Mouse (Mus musculus) hindbrain, embryonic 11.5 days (tissue): ENCODE results near the gene Prkca. TPM values are rescaled to one million over a fixed set of nuclear protein-coding genes. Genes with fewer than 3 reads are reported as not detected.

Experiments used
- ATAC-seq: fragments of 200-750 bp; cut with Nextera tagmentation; 2 replicates; pipeline ENCODE4 v1.8.0; 2017; ENCODE audit warnings: mild to moderate bottlenecking, moderate TSS enrichment, moderate library complexity; ENCODE audit not compliant: low FRiP score
- DNase-seq: peaks from one replicate; pipeline ENCODE4 v3.0.0-alpha.2; 2015; ENCODE audit warnings: low spot score
- H3K27ac ChIP-seq: fragments of 300-500 bp; sonication (generic); 2 replicates; pipeline ENCODE4 v1.5.1; 2014; ENCODE audit warnings: mild to moderate bottlenecking, low read depth, low read length
- H3K27me3 ChIP-seq: fragments of 300-500 bp; sonication (generic); 2 replicates; pipeline ENCODE4 v1.6.1; 2014; ENCODE audit warnings: mild to moderate bottlenecking, low read length, moderate library complexity, mixed read lengths; ENCODE audit not compliant: control insufficient read depth, insufficient read depth
- H3K36me3 ChIP-seq: fragments of 300-500 bp; sonication (generic); 2 replicates; pipeline ENCODE4 v1.6.1; 2014; ENCODE audit warnings: mild to moderate bottlenecking, low read length, moderate library complexity, mixed read lengths; ENCODE audit not compliant: control insufficient read depth, insufficient read depth
- H3K4me1 ChIP-seq: fragments of 300-500 bp; sonication (generic); replicated peaks from 2 replicates; pipeline ENCODE4 v1.6.1; 2014; ENCODE audit warnings: low read length, mixed read lengths; ENCODE audit not compliant: control insufficient read depth, insufficient read depth
- H3K4me2 ChIP-seq: fragments of 300-500 bp; sonication (generic); replicated peaks from 2 replicates; pipeline ENCODE4 v1.6.1; 2014; ENCODE audit warnings: mild to moderate bottlenecking, low read depth, low read length
- H3K4me3 ChIP-seq: fragments of 300-500 bp; sonication (generic); 2 replicates; pipeline ENCODE4 v1.5.1; 2014; ENCODE audit warnings: low read depth, low read length
- H3K9ac ChIP-seq: fragments of 300-500 bp; sonication (generic); 2 replicates; pipeline ENCODE4 v1.6.1; 2014; ENCODE audit warnings: low read depth, low read length
- H3K9me3 ChIP-seq: fragments of 300-500 bp; sonication (generic); 2 replicates; pipeline ENCODE4 v1.6.1; 2016; ENCODE audit warnings: low read length; ENCODE audit not compliant: control insufficient read depth
- WGBS: fragments of 180-500 bp; shearing (Covaris S2); extraction: QIAGEN DNeasy Blood & Tissue Kit; methylation state at CpG from one replicate; pipeline ENCODE4 v1.1.7; 2014; 5-methylcytosine and 5-hydroxymethylcytosine counted together
- polyA plus RNA-seq: library from polyadenylated mRNA; unstranded; fragments of >200 nt; fragmentation: Nextera tagmentation; extraction: Ambion mirVana; gene quantifications from 2 replicates; pipeline ENCODE4 v1.2.1, GENCODE M21; 2014

Prkca gene
- polyA plus RNA-seq, 1 experiment from 2014 or later: 4.1 TPM

DNA sequence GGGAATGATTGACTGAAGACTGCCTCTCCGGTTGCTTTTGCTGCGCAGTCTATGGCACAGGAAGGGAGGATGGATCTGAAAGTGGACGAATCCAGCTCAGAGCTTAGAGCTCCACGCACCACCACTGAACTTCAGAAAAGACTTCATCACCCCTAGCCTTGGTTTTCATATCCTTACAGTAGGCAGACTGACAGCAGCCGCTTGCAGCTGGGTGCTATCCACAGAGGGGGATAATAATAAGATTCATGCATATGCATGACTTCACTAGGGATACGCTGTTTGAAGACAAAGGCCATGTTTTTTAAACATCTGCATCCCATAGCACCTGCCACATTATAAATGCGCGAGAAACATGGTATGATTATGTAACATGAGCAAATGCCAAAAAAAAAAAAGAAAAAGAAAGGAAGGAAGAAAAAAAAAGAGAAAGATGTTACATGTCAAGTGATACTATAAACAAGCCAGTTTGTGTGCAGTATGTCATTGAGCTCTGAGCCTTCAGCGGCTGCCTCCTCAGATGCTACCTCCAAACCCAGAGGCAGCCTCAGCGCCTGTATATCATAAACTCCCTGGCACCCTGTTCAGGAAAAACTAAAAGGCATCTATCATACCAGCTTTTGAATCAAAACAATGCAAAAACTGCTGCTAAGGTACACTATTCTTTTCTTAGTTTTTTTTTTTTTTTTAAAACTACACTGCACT is 162.6 kb downstream of the Prkca start:
- no peak overlapping the region for H3K4me2 ChIP-seq
- no peaks in the 10 kb centered on the region for H3K36me3 ChIP-seq
- 65% methylated on average over 10 of the region's 10 CpGs for WGBS
- ATAC-seq (peak; percentile 51; the same call in 1 of the 2 replicates), DNase-seq (peak; percentile 38)
- no peaks in the 10 kb centered on the region for H3K9me3 ChIP-seq
- H3K9ac ChIP-seq: peak overlapping the region; percentile 23; the same call in 1 of the 2 replicates
- 0 out of 2 replicates have a peak, but pooled peaks cover 4% of the 10 kb centered on the region for H3K4me1 ChIP-seq
- no peak overlapping the region for H3K4me3 ChIP-seq
- no peak overlapping the region for H3K27ac ChIP-seq
- H3K27me3 ChIP-seq: no peaks in the 10 kb centered on the region

DNA sequence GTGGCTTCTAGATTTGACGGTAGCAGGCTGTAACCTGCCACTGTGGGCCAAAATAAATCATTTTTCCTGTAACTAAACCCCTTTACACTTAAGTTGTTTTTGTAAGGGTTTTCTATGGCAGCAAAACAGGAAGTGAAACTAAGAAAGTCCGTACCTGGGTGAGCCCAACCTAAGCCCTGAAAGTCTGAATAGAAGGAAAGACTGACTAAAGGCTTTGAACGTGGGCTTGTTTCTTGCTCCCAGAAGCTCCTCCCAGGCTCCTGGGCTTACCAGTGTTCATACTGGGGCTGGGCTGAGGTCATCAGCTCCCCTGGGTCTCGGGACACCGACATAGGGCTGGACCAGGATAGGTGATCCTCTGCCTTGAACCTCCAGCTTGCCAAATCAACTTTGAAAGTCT is 164.9 kb downstream of the Prkca start:
- DNase-seq (no peak), ATAC-seq (no peak)
- Histone ChIP-seq H3K4me2 (no peak overlapping the region), H3K36me3 (no peaks in the 10 kb centered on the region), H3K9ac (no peak overlapping the region), H3K4me3 (no peak overlapping the region), H3K27me3 (no peaks in the 10 kb centered on the region), H3K4me1 (0 out of 2 replicates have a peak, but pooled peaks cover 4% of the 10 kb centered on the region), H3K9me3 (no peaks in the 10 kb centered on the region), H3K27ac (no peak overlapping the region)
- WGBS: 87% methylated on average over 5 of the region's 5 CpGs

DNA sequence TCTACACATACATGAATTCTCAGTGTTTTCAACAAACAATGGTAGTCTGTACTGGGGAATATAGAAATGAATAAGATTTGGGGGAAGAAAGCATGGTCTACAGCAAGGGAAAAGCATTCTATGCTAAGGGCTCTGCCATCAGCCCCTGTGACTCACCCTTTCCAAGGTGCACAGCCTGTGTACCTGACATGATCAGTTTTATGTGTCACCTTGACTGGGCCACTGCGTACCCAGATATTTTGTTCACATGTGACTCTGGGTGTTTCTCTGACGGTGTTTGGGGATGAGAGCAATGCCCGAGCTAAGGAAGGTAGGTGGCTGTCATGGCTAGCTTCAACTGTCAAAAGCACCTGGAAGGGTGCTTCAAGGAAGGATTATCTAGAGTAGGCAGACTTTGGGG is 165.5 kb downstream of the Prkca start:
- H3K36me3 ChIP-seq: no peaks in the 10 kb centered on the region
- H3K4me3 ChIP-seq: no peak overlapping the region
- H3K4me1 ChIP-seq: 0 out of 2 replicates have a peak, but pooled peaks cover 4% of the 10 kb centered on the region
- no peaks in the 10 kb centered on the region for H3K27me3 ChIP-seq
- no peak for DNase-seq
- H3K9me3 ChIP-seq: no peaks in the 10 kb centered on the region
- H3K4me2 ChIP-seq: no peak overlapping the region
- no peak for ATAC-seq
- 91% methylated on average over 3 of the region's 3 CpGs for WGBS
- no peak overlapping the region for H3K27ac ChIP-seq
- no peak overlapping the region for H3K9ac ChIP-seq

GRCm38 (mm10) chr11:108176715-108177114 is 167.0 kb downstream of the Prkca start:
- H3K9me3 ChIP-seq: no peaks in the 10 kb centered on the region
- H3K4me2 ChIP-seq: no peak overlapping the region
- DNase-seq: no peak
- H3K27me3 ChIP-seq: no peaks in the 10 kb centered on the region
- no peak overlapping the region for H3K9ac ChIP-seq
- ATAC-seq: no peak
- WGBS: 91% methylated on average over 5 of the region's 5 CpGs
- H3K4me3 ChIP-seq: no peak overlapping the region
- no peaks in the 10 kb centered on the region for H3K36me3 ChIP-seq
- H3K27ac ChIP-seq: no peak overlapping the region
- 0 out of 2 replicates have a peak, but pooled peaks cover 4% of the 10 kb centered on the region for H3K4me1 ChIP-seq

- Histone ChIP-seq H3K4me1 (no peaks in the 10 kb centered on the region), H3K9ac (no peak overlapping the region), H3K4me2 (no peak overlapping the region), H3K36me3 (no peaks in the 10 kb centered on the region), H3K27ac (no peak overlapping the region), H3K27me3 (no peaks in the 10 kb centered on the region), H3K4me3 (no peak overlapping the region), H3K9me3 (no peaks in the 10 kb centered on the region)
- ATAC-seq (no peak), DNase-seq (peak; percentile 31)
- WGBS: 69% methylated on average over 5 of the region's 5 CpGs
Observed at GRCm38 (mm10) chr11:108171917-108172316, 171.8 kb downstream of the Prkca start.

DNA sequence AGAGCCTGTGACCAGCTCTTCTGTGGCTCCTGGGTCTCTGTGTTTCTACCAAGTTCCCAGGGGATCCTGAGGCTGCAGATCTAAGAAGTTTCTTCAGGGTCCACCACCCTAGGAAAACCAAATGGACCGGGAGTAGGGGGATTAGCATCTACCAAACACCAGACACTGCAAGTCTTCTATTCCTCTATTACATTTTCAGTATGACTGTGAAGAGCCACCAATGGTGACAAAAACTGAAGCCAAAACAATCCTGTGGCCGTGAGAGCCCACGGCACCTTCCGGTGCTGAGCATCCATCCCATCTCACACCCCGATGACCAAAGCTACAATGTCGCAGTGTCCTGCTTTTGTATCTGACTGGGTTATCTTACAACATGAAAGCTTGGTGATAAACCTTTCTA is 172.5 kb downstream of the Prkca start:
- DNase-seq (no peak), ATAC-seq (no peak)
- H3K27me3 ChIP-seq: no peaks in the 10 kb centered on the region
- H3K4me2 ChIP-seq: no peak overlapping the region
- H3K27ac ChIP-seq: no peak overlapping the region
- no peaks in the 10 kb centered on the region for H3K4me1 ChIP-seq
- H3K4me3 ChIP-seq: no peak overlapping the region
- H3K36me3 ChIP-seq: no peaks in the 10 kb centered on the region
- WGBS: 90% methylated on average over 6 of the region's 6 CpGs
- no peaks in the 10 kb centered on the region for H3K9me3 ChIP-seq
- no peak overlapping the region for H3K9ac ChIP-seq

- WGBS: 87% methylated on average over 3 of the region's 3 CpGs
Observed at GRCm38 (mm10) chr11:108170107-108170506, 173.6 kb downstream of the Prkca start.

GRCm38 (mm10) chr11:108165725-108166124 is 178.0 kb downstream of the Prkca start:
- Histone ChIP-seq H3K27ac (no peak overlapping the region), H3K4me2 (no peak overlapping the region), H3K4me3 (no peak overlapping the region), H3K9me3 (no peaks in the 10 kb centered on the region), H3K36me3 (no peaks in the 10 kb centered on the region), H3K27me3 (no peaks in the 10 kb centered on the region), H3K9ac (no peak overlapping the region), H3K4me1 (no peaks in the 10 kb centered on the region)
- 87% methylated on average over 9 of the region's 9 CpGs for WGBS
- ATAC-seq (no peak), DNase-seq (no peak)

More at GRCm38 (mm10) chr11:108170107-108170506, 173.6 kb downstream of the Prkca start:
- no peaks in the 10 kb centered on the region for H3K9me3 ChIP-seq
- no peaks in the 10 kb centered on the region for H3K36me3 ChIP-seq
- no peaks in the 10 kb centered on the region for H3K4me1 ChIP-seq
- H3K9ac ChIP-seq: no peak overlapping the region
- no peaks in the 10 kb centered on the region for H3K27me3 ChIP-seq
- no peak overlapping the region for H3K27ac ChIP-seq
- no peak overlapping the region for H3K4me2 ChIP-seq
- ATAC-seq (no peak), DNase-seq (no peak)
- no peak overlapping the region for H3K4me3 ChIP-seq

DNA sequence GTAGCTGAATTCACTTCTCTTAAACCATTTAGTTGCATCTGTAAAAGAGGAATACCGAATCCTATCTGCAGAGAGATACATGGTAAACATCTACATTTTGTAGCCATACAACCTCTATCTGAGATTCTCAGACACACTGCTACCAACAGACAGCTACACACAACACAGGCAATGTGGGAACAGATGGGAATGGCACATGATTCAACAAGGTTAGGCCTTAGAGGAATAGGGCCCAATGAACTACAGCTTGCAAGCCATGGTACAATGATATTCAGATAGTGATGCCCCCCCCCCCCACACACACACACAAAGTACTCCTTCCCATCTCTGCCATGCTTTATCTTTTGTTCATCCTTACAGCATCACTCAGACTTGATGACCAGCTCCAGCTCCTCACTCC is 181.1 kb downstream of the Prkca start:
- ATAC-seq: peak; percentile 60; the same call in 1 of the 2 replicates
- WGBS: 82% methylated on average over 1 of the region's 1 CpGs
- Histone ChIP-seq H3K9ac (no peak overlapping the region), H3K4me2 (no peak overlapping the region), H3K36me3 (no peaks in the 10 kb centered on the region), H3K27ac (peak overlapping the region; percentile 51; the same call in 1 of the 2 replicates), H3K27me3 (no peaks in the 10 kb centered on the region), H3K4me3 (no peak overlapping the region), H3K9me3 (no peaks in the 10 kb centered on the region; the same call in 1 of the 2 replicates), H3K4me1 (no peaks in the 10 kb centered on the region)
- DNase-seq: peak; percentile 25
